Mouse (Mus musculus) ES-Bruce4 (cell line): Measurements from ENCODE around the gene Ccser1.

Experiments used
- CTCF ChIP-seq: IDR thresholded peaks from one replicate; pipeline ENCODE4 v1.8.1; 2011; ENCODE audit warnings: low read depth, low read length
- EP300 ChIP-seq: IDR thresholded peaks from 2 replicates; pipeline ENCODE4 v1.6.1; 2011; ENCODE audit warnings: low read depth, low read length; ENCODE audit not compliant: insufficient read depth
- POLR2A ChIP-seq: IDR thresholded peaks from one replicate; pipeline ENCODE4 v1.8.1; 2011; ENCODE audit warnings: low read length; ENCODE audit not compliant: insufficient read depth

DNA sequence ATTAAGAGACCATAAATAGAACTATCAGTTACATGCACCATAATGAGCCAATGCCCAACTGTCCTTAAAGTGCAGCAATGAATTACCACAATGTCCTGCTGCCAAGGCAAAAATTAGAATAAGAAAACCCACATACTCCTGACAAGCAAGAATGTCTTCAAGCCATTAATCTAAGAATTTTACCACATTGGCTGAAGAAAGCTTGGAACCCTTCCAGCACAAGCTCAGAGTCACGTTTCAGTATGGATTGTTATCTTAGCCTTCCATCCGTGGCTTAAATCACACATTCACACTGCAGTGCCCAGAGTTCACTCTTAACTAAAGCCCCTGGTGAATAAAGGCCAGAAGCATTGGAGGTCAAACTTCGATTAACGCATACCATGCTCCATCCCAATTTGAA lies 115.4 kb downstream of the Ccser1 start:
- TF ChIP-seq CTCF, result no peak
- TF ChIP-seq POLR2A, result no peak
- no peak for TF ChIP-seq EP300
